Mouse (Mus musculus) hindbrain, embryonic 10.5 days (tissue): ENCODE results near the gene Mmp24. TPM values are rescaled to one million over a fixed set of nuclear protein-coding genes. Genes with fewer than 3 reads are reported as not detected.
"Not testable (repeated sequence)": the region's sequence is repeated elsewhere in the genome, so short reads cannot be mapped to it uniquely, and the experiment has no call there.

ENCODE experiments used
- DNase-seq: peaks from one replicate; pipeline ENCODE4 v3.0.0-alpha.2; 2017; ENCODE audit warnings: low spot score
- H3K27ac ChIP-seq: fragments of 300-500 bp; sonication (generic); 2 replicates; pipeline ENCODE4 v1.5.1; 2016; ENCODE audit warnings: mild to moderate bottlenecking, moderate library complexity
- H3K27me3 ChIP-seq: fragments of 300-500 bp; sonication (generic); 2 replicates; pipeline ENCODE4 v1.6.1; 2016; ENCODE audit warnings: mild to moderate bottlenecking; ENCODE audit not compliant: poor library complexity, insufficient read depth, severe bottlenecking
- H3K36me3 ChIP-seq: fragments of 300-500 bp; sonication (generic); 2 replicates; pipeline ENCODE4 v1.6.1; 2016; ENCODE audit warnings: mild to moderate bottlenecking, moderate library complexity
- H3K4me1 ChIP-seq: fragments of 300-500 bp; sonication (generic); replicated peaks from 2 replicates; pipeline ENCODE4 v1.6.1; 2016; ENCODE audit warnings: mild to moderate bottlenecking
- H3K4me3 ChIP-seq: fragments of 300-500 bp; sonication (generic); 2 replicates; pipeline ENCODE4 v1.5.1; 2016; ENCODE audit warnings: mild to moderate bottlenecking, moderate library complexity
- H3K9me3 ChIP-seq: fragments of 300-500 bp; sonication (generic); 2 replicates; pipeline ENCODE4 v1.6.1; 2016; ENCODE audit warnings: mild to moderate bottlenecking, moderate library complexity
- WGBS: fragments of 180-500 bp; shearing (Covaris S2); methylation state at CpG from one replicate; pipeline ENCODE4 v1.1.7; 2016; 5-methylcytosine and 5-hydroxymethylcytosine counted together
- polyA plus RNA-seq: library from polyadenylated mRNA; unstranded; fragments of >200 nt; fragmentation: Nextera tagmentation; extraction: Ambion mirVana; gene quantifications from 2 replicates; pipeline ENCODE4 v1.2.1, GENCODE M21; 2016

Mmp24 gene
- polyA plus RNA-seq = 1.4 and 2.5 TPM in 2 replicates

GRCm38 (mm10) chr2:155774927-155775684 lies at the start of gene Mmp24:
TSS of gene Mmp24 (plus strand) at chr2:155775342.
- Histone ChIP-seq H3K27ac (peak within 1 kb of the TSS; percentile 83), H3K27me3 (peaks cover 54% of the 10 kb centered on the region), H3K4me3 (peak within 1 kb of the TSS; percentile 73), H3K36me3 (no peaks in the 10 kb centered on the region), H3K4me1 (peaks cover 18% of the 10 kb centered on the region), H3K9me3 (no peaks in the 10 kb centered on the region)
- DNase-seq = no peak
- 12% methylated on average over 100 of the region's 100 CpGs for WGBS

- no peaks in the 10 kb centered on the region for H3K9me3 ChIP-seq
- no peaks in the 10 kb centered on the region for H3K27me3 ChIP-seq
- H3K4me1 ChIP-seq = peaks cover 13% of the 10 kb centered on the region
- H3K36me3 ChIP-seq = peaks cover 34% of the 10 kb centered on the region
- H3K4me3 ChIP-seq = no peak overlapping the region
- H3K27ac ChIP-seq = no peak overlapping the region
- 87% methylated on average over 7 of the region's 7 CpGs for WGBS
- no peak for DNase-seq
Measured at GRCm38 (mm10) chr2:155726302-155726701, 48.8 kb upstream of the Mmp24 start.

- Histone ChIP-seq H3K9me3 (no peaks in the 10 kb centered on the region), H3K4me3 (peak overlapping the region; percentile 96), H3K27ac (no peak overlapping the region), H3K27me3 (no peaks in the 10 kb centered on the region), H3K36me3 (peaks cover 18% of the 10 kb centered on the region; the same call in 1 of the 2 replicates), H3K4me1 (peaks cover 13% of the 10 kb centered on the region)
- WGBS = 88% methylated on average over 7 of the region's 7 CpGs
- no peak for DNase-seq
Measured at GRCm38 (mm10) chr2:155727764-155728395, 47.3 kb upstream of the Mmp24 start.

- 6% methylated on average over 15 of the region's 15 CpGs for WGBS
- no peak for DNase-seq
- H3K27ac ChIP-seq = peak overlapping the region; percentile 85
Measured at GRCm38 (mm10) chr2:155728742-155729141, 46.4 kb upstream of the Mmp24 start.

GRCm38 (mm10) chr2:155729158-155729645 lies 45.9 kb upstream of the Mmp24 start, which contains the start of gene Edem2:
TSS of gene Edem2 (minus strand) at chr2:155729475.
- peak within 1 kb of the TSS; percentile 85 for H3K27ac ChIP-seq
- DNase-seq = peak; percentile 89
- no peaks in the 10 kb centered on the region for H3K27me3 ChIP-seq
- peak within 1 kb of the TSS; percentile 96 for H3K4me3 ChIP-seq
- H3K9me3 ChIP-seq = no peaks in the 10 kb centered on the region
- peaks cover 13% of the 10 kb centered on the region for H3K4me1 ChIP-seq
- H3K36me3 ChIP-seq = peaks cover 14% of the 10 kb centered on the region; the same call in 1 of the 2 replicates
- WGBS = under 1% methylated on average over 33 of the region's 33 CpGs

More at GRCm38 (mm10) chr2:155728742-155729141, 46.4 kb upstream of the Mmp24 start:
- Histone ChIP-seq H3K4me3 (peak overlapping the region; percentile 96), H3K4me1 (peaks cover 13% of the 10 kb centered on the region), H3K36me3 (peaks cover 15% of the 10 kb centered on the region; the same call in 1 of the 2 replicates), H3K9me3 (no peaks in the 10 kb centered on the region), H3K27me3 (no peaks in the 10 kb centered on the region)

- Histone ChIP-seq H3K36me3 (no peaks in the 10 kb centered on the region), H3K4me3 (no peak overlapping the region), H3K27ac (no peak overlapping the region), H3K27me3 (no peaks in the 10 kb centered on the region), H3K9me3 (no peaks in the 10 kb centered on the region), H3K4me1 (no peaks in the 10 kb centered on the region)
- WGBS = 83% methylated on average over 5 of the region's 5 CpGs
- no peak for DNase-seq
Measured at GRCm38 (mm10) chr2:155735080-155735479, 40.1 kb upstream of the Mmp24 start.

- whole genome bisulfite sequencing = 82% methylated on average over 5 of the region's 5 CpGs
- not testable (repeated sequence) for H3K4me1 ChIP-seq, DNase-seq, H3K4me3 ChIP-seq, H3K27ac ChIP-seq, H3K27me3 ChIP-seq, H3K9me3 ChIP-seq, H3K36me3 ChIP-seq
Measured at GRCm38 (mm10) chr2:155735766-155736165, 39.4 kb upstream of the Mmp24 start, which contains the start of gene Gm17581. TSS of gene Gm17581 (minus strand) at chr2:155735866.

- 85% methylated on average over 6 of the region's 6 CpGs for WGBS
- no peaks in the 10 kb centered on the region for H3K36me3 ChIP-seq
- H3K4me3 ChIP-seq = no peak overlapping the region
- no peak for DNase-seq
- no peaks in the 10 kb centered on the region for H3K9me3 ChIP-seq
- H3K4me1 ChIP-seq = no peaks in the 10 kb centered on the region
- no peaks in the 10 kb centered on the region for H3K27me3 ChIP-seq
- no peak overlapping the region for H3K27ac ChIP-seq
Measured at GRCm38 (mm10) chr2:155736936-155737335, 38.2 kb upstream of the Mmp24 start.

GRCm38 (mm10) chr2:155737803-155738202 lies 37.3 kb upstream of the Mmp24 start:
- no peaks in the 10 kb centered on the region for H3K36me3 ChIP-seq
- H3K9me3 ChIP-seq = no peaks in the 10 kb centered on the region
- H3K4me1 ChIP-seq = no peaks in the 10 kb centered on the region
- 73% methylated on average over 9 of the region's 9 CpGs for WGBS
- no peaks in the 10 kb centered on the region for H3K27me3 ChIP-seq
- H3K27ac ChIP-seq = no peak overlapping the region
- DNase-seq = no peak
- H3K4me3 ChIP-seq = no peak overlapping the region

- H3K9me3 ChIP-seq = no peaks in the 10 kb centered on the region
- H3K27me3 ChIP-seq = no peaks in the 10 kb centered on the region
- 85% methylated on average over 11 of the region's 11 CpGs for WGBS
- DNase-seq = no peak
- H3K4me1 ChIP-seq = no peaks in the 10 kb centered on the region
- no peak overlapping the region for H3K27ac ChIP-seq
- no peaks in the 10 kb centered on the region for H3K36me3 ChIP-seq
- no peak overlapping the region for H3K4me3 ChIP-seq
Measured at GRCm38 (mm10) chr2:155742211-155742610, 32.9 kb upstream of the Mmp24 start.

- 82% methylated on average over 12 of the region's 12 CpGs for WGBS
Measured at GRCm38 (mm10) chr2:155742931-155743337, 32.2 kb upstream of the Mmp24 start.

GRCm38 (mm10) chr2:155743351-155743750 lies 31.8 kb upstream of the Mmp24 start:
- H3K36me3 ChIP-seq = no peaks in the 10 kb centered on the region
- H3K4me3 ChIP-seq = no peak overlapping the region
- no peaks in the 10 kb centered on the region for H3K4me1 ChIP-seq
- H3K27ac ChIP-seq = no peak overlapping the region
- WGBS = 89% methylated on average over 9 of the region's 9 CpGs
- H3K9me3 ChIP-seq = no peaks in the 10 kb centered on the region
- no peaks in the 10 kb centered on the region for H3K27me3 ChIP-seq
- no peak for DNase-seq

More at GRCm38 (mm10) chr2:155742931-155743337, 32.2 kb upstream of the Mmp24 start:
- H3K27ac ChIP-seq = no peak overlapping the region
- H3K27me3 ChIP-seq = no peaks in the 10 kb centered on the region
- no peaks in the 10 kb centered on the region for H3K9me3 ChIP-seq
- no peaks in the 10 kb centered on the region for H3K36me3 ChIP-seq
- no peak overlapping the region for H3K4me3 ChIP-seq
- no peak for DNase-seq
- no peaks in the 10 kb centered on the region for H3K4me1 ChIP-seq

GRCm38 (mm10) chr2:155745487-155745886 lies 29.7 kb upstream of the Mmp24 start:
- 69% methylated on average over 3 of the region's 3 CpGs for whole genome bisulfite sequencing
- no peaks in the 10 kb centered on the region for H3K36me3 ChIP-seq
- no peak overlapping the region for H3K4me3 ChIP-seq
- no peak overlapping the region for H3K27ac ChIP-seq
- no peaks in the 10 kb centered on the region; the same call in 1 of the 2 replicates for H3K27me3 ChIP-seq
- DNase-seq = no peak
- no peaks in the 10 kb centered on the region for H3K9me3 ChIP-seq
- no peaks in the 10 kb centered on the region for H3K4me1 ChIP-seq
